Mouse (Mus musculus): ENCODE measurements around the gene Mllt6. TPM values are rescaled to one million over a fixed set of nuclear protein-coding genes. Genes with fewer than 3 reads are reported as not detected.
"Not testable (repeated sequence)": the region's sequence is repeated elsewhere in the genome, so short reads cannot be mapped to it uniquely, and the experiment has no call there.

Gene Mllt6
- polyA plus RNA-seq, 1 experiment, result 84.0 TPM

DNA sequence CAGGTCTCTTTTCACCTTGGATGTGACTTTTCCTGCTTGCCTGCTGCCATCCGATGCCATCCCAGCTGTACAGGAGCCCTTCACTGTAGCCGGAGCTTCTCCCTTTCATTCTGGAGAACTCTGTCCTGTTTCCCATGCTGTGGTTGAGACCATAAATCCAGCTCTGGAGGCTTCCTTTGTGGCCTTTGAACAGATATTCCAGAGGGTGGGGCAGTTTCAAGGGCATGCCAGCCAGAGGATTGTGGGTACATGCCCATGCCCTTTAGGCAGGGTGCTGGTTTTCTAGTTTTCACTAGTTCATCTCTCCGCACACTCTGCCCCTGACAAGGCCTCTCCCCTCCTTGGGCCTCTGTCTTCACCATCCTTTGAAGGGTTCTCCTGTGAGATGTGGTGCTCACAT is 23.8 kb downstream of the Mllt6 start:
- no peak for DNase-seq (ENCODE audit: extremely low spot score in 1 of 2, low spot score in 1 of 2)

DNA sequence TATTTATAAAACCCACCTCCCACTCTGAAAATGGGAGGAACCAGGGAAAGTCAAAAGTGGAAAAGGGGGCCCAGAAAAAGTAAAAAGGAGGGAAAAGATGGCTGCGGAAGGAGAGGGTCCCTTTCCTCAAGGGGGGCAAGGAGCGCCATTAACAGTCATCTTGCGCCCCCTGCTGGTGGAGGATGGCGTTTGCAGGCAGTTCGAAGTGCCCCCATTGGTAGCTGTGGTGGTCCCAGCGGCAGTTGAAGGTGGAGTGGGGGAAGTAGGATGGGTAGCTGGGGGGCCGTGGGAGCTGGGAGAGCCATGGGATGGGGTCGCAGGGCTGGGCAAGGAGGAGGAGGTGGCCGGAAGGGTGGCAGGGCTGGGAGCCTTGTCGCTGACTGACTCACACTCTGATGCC is 26.6 kb downstream of the Mllt6 start:
- peak in 1 of 2 experiments; percentile 71 for DNase-seq (ENCODE audit: extremely low spot score in 1 of 2, low spot score in 1 of 2)

DNA sequence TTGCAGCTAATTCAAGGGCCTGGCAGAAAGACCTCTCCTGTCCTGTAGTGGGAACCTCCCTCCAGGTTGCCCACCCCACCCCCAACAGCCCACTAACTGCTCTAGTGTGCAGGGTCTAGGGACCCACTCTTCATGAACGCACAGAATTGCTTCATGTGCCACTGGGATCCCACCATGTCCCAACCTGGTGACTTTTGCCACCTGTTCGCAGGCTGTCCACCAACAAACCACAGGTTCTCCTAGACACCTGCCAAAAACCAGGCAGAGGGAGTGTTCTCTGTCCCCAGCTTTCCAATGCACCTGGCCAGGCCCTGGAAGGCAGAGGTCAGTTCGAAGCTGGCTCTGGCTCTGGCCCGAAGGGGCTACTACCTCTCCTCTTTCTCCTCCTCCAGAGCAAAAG is 31.2 kb downstream of the Mllt6 start:
- DNase-seq (ENCODE audit: extremely low spot score in 1 of 2, low spot score in 1 of 2), result no peak

DNA sequence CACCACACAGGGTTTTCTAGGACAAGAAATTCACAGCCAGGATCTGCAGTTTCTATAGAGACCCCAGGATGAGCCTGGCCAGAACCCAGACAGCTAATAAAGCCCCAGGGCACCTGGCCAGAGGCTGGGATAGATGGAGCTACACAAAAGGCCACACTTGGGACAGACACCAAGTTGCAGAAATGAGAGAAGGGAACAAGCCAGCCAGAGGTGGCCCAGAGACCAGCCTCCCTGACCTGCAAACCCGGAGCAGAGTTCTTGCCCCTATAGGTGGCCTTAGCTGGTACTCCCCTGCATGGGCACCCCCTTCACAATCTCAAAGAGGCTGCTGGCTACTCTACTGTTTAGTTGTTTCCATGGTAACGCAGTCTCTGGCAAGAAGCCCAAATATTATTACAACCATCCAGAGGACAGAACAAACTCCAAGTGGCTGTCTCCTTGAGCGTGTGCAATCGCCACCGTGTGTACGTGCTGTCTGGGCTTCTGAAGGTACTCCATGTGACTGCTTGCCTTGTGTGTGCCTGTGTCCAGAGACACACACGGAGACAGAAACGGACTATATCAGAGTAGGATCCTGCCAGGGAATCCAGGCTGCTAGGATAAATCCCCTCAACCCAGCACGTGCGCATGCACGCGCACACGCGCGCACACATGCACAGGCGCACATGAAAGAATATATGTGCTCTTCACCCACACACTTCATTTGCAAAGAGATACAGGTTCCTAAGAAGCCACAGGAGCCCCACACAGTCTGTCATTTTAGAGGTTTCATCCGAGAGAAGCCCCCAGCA is 31.9 kb downstream of the Mllt6 start:
- peak in 1 of 2 experiments; percentile 62 for DNase-seq (ENCODE audit: extremely low spot score in 1 of 2, low spot score in 1 of 2)

DNA sequence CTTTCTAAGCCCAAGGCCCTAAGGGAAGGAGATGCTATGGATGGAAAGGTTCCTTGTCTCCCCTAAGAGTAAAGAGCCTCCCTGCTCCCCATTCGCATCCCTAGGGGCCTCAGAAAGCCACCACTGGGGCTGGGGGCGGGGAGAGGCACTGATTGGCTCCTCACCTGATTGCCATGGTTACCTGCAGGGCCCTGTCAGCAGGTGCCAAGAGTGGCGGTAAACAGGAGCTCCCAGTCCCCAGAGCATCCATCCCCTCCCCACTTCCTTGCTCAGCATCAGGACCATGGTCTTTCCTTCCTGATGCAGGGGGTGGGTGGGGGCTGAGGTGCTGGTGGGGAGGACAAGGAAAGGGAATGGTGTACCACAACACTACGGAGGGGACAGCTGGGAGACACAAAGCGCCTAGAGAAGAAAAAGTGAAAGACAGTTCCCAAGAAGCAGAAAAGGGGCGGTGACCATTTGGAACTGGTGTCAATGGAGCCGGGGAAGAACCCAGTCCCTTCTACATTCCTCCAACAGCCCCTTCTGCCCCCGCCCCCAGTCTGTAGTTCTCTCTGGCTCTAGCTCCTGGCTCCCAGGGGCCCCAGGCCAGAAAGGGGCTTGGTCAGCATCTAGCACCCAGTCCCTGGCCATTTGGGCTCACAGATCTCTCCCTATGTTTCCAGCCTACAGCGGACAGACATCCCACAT is 32.6 kb downstream of the Mllt6 start:
- peak in 1 of 2 experiments; percentile 20 for DNase-seq (ENCODE audit: extremely low spot score in 1 of 2, low spot score in 1 of 2)

DNA sequence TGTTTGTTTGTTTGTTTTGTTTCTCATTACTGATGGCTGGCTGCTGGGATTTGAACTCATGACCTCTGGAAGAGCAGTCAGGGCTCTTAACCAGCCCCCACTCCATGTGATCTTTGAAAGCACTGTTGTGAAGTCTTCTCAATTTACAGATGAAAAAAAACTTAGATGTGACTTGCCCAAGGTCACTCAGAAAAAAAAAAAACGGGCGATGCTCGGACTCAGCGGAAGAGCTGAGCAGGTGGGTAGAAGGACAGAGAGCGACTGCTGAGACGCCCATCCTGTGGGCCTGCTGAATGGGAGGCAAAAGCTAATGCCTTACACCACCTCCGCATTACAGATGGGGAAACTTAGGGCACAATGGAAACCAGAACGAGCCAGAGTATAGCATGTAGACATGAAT is 33.5 kb downstream of the Mllt6 start:
- DNase-seq (ENCODE audit: extremely low spot score in 1 of 2, low spot score in 1 of 2), result no peak

DNA sequence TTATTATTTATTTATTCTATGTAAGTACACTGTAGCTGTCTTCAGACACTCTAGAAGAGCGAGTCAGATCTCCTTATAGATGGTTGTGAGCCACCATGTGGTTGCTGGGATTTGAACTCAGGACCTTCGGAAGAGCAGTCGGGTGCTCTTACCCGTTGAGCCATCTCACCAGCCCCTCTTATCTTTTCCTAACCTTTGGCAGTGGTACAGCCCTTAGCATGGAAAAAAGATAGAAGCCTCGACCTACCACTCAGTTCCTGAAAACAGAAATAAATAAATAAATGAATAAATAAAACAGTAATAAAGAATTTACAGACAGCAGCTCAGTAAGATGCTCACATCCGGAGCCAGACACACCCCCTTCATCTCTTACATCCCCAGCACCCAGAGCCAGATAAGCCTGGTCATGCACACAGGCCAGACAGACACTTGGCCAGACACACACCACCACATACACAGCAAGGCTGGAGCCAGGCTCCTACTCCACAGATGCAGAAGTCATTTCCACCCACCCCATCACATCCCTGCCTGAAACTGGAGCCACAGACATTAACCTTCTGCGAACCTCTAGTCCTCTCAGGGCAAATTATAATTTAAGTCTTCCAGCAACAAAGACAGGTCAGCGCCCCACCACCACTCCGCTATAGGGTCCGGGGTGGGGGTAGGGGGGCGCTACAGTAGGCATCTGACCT is 34.1 kb downstream of the Mllt6 start:
- no peak for DNase-seq (ENCODE audit: extremely low spot score in 1 of 2, low spot score in 1 of 2)

DNA sequence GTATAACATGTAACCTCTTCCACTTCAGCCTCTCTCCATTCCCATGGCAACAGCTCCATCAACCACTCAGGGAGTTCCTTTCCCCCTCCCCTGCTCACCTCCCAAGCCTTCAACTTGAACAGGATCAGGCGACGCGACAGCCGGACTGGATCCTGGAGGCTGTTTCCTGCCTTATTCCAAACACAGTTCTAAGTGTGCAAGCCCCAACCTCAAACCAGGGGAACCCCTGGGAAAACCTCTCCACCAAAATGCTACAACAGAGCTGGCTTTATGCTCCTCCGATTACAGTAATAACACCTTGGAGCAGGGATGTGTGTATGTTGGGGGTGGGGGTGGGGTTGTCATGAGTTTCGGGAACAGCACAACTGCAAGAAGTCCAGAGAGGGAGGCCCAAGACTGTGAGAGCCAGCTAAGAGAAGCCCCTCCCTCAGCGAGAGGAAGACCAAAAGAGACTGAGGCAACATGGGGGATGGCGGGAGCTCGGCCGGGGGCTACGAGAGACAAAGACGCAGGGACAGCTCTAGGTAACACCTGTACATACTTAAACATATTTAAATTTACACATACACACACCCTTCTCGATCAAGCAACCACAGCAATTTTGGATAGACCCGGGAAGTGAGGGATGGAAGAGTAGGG is 34.8 kb downstream of the Mllt6 start:
- no peak for DNase-seq (ENCODE audit: extremely low spot score in 1 of 2, low spot score in 1 of 2)

DNA sequence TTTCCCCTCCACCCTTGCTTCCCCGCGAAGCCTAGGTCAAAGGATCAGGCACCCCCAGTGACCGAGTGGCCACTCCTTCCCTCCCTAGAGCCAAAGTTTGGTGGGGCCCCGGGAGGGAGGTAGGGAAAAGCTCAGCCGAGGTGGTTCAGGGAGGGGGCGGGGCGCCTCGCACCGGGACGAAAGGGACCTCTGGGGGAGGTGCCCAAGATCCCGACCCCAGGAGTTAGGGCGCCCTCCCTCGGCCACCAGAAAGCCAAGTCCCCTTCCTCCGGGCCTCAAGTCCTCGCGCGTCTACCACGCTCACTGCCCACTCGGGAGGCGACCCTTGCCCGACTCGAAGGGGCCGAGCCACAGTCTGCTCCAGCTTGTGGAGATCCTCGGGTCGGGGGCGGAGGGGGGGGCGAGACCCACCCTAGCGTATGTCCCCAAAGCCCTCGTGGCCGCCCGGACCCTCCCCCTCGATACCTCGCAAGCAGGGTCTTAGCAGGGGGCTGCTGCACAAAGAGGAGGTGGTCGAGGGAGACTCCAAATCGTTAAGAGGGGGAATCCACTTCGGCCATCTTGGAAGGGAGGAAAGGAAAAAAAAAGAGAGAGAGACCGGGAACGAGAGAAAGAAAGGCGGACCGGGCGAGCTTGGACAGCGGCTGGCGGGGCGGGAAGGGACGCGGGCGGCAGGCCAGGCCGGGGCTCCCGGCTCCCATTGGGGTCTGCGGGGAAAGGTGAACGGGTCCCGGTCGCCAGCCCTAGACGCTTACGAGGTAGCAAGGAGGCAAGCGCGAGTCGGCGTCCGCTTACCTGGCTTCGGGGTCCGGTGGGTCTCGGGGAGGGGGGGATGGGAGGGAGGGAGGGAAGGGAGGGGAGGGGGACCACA is 35.8 kb downstream of the Mllt6 start:
- DNase-seq (ENCODE audit: extremely low spot score in 1 of 2, low spot score in 1 of 2), result peak in 1 of 2 experiments; percentile 51

DNA sequence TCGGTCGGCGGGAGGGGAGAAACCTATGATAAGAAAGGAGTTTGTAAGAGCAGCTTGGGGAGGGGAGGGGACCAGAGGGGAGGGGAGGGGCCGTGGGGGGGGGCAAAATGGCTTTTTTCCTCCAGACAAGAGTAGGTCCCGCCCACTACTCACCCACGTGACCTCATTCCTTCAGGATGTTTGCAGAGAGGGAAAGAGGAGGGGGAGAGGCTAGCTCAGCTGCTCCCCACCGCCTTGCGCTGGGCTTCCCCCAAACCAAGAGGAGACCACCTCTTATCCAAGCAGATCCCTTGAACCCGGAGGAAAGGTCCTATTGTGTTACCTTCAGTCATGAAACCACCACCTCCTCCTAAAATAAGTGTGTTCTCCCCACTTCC is 36.4 kb downstream of the Mllt6 start:
- DNase-seq (ENCODE audit: extremely low spot score in 1 of 2, low spot score in 1 of 2), result peak; percentile 80 to 90

DNA sequence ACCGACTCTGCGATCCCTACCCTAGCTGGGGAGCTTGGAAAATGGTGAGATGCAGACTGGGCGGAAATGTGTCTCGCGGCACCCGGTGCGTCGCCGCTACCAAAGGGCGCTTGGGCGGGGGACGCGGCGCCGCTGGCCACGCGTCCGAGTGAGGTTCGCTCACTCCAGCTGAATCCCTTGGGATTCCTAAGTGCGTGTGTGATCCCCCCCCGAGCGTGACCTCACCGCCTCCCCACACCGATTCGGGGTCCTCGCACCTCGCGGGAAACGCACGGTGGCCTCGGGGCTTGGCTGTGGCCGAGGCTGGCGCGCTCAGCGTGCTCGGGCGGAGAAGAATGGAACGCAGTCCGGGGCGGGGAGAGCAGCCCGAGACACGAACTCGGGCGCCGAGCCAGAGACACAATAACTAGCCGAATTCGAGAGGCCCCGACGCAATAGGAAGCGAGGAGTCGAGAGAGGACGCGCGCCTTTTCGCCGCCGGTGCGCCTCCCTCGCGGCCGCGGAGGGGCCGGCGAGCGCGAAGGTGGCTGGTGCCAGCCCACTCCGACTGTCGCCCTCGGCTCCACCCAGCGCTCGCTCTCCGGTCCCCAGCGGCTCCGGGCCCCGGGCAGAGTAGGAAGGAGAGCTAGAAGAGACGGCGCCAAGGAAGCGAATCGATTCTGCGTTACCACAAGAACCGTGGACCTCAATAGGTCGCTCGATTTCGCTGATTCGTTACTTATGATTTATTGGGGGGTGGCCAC is 37.0 kb downstream of the Mllt6 start, which contains the start of gene Pcgf2:
Pcgf2 (minus strand) TSS at position 495 of the 743 bp plus-strand sequence.
- DNase-seq (ENCODE audit: extremely low spot score in 1 of 2, low spot score in 1 of 2), result peak in 1 of 2 experiments; percentile 72

DNA sequence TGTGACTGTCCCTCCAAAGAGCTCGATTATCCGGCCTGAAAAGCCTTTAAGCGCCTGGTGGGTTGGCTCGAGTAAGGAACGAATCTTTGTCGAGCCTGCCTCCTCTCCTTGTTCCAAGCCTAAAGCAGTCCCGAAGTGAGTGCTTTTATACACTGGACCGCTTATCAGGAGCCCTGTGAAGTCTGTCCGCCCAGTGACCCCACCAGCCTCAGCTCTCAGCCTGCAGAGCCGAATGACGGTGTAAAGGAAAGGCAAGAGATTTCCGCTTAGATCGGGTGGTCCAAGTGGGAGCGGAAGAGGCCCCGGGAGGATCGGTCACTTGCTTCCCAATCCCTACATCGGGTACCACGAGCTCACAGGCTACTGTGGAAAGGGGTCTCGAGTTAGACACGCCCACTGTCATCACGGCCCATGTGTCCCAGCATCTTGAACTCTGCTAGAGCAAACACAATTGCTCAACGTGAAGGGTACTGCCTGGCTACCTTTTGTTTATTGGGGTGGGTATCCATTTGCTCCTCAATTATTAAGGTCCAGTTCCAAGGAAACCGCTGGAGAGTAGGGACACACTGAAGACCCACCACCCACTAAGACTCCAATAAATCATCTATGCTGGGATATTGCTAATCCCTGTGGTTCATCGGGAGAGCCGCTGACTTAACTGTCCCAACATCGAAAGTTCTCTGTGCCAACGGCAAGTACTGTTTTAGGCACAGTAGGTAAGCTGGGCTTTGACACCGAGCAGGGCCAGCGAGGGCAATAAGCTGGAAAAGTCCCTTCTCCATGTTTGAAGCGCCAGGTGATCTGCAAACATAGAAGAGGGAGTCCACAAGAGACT is 37.7 kb downstream of the Mllt6 start:
- no peak for DNase-seq (ENCODE audit: extremely low spot score in 1 of 2, low spot score in 1 of 2)

DNA sequence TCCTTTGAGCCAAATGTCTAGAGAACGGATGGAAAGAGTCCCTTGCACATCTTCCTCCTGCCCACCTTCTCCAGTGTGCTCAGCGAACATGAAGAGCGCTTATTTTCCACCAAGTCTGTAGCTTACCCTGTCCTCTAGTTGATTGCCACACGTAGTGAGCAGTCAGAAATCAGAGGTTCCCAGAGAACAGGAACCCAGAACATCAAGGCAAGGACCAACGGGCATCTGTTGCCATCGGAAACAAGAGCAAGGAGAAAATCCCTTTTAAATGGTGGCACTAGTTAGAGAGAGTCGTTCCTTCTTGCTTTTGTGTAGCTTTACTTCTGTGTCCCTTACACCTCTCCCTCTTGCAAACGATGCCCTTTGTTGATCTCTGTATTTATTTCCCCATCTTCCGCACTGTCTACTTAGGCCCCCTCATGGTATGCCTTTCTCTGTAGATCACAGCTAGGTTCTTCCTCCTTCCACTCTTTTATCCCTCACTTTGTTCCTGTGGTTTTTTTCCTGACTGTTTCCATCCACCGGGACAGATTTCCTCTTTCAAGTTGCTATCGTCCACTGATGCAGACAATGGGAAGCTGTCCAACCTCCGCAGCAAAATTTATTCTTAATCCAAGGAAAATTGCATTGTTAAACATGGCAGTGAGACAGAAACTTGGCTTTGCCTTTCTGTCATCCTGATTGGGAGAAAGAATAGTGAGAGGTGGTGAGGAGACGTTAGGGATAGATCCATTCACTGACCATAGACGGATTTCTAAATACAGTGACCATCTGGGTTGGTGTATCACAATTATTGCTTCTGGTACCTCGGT is 38.6 kb downstream of the Mllt6 start:
- DNase-seq (ENCODE audit: extremely low spot score in 1 of 2, low spot score in 1 of 2), result peak in 1 of 2 experiments; percentile 34

DNA sequence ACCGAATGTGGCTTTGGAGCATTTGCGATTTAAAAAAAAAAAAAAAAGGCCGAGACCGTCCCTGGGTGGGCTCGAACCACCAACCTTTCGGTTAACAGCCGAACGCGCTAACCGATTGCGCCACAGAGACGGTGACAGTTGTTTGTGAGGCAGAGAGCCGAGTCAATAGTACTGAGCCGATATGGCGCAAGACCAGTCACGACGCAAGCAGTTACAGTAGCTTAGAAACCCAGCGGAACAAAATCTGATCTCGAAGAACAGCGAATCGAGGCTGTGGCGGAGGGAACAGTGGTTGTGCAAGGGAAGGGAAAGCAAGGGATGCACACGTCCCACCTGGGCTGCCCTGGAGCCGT is 39.2 kb downstream of the Mllt6 start:
- DNase-seq (ENCODE audit: extremely low spot score in 1 of 2, low spot score in 1 of 2), result peak; percentile 78 to 96

DNA sequence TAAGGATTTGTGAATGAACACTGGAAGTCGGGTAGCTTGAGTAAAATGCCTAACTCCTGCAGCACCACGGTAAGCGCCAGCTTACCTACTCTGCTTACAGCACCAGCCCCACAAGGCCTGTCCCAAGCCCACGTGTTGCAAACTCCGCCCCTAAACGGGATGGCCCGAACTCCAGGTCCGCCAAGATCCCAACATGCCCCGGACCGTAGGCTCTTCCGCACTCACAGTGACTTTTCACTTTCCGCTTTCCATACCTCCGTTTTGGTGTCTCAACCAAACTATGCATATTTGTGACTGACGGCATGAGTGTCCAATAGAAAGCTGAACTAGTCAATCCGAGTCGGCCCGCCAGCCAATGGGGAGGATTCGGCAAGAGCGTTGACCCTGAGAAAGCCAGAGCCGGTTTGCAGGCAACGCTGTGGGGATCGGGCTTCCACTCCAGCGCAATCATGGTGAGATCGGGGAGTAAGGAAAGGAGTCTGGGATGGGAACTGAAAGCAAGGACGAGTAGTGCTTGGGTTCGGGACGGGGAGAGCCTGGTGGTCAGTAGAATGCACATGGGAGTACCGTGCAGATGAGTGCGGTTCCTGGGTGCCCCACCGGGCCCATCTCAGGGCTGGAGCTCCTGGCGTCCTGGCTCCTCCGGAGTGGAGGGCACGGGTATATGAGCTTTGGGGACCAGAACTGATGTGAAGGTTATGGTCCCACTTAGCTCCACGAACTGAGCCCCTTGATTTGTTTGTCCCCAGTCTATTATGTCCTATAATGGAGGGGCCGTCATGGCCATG is 40.0 kb downstream of the Mllt6 start, which contains the start of gene Psmb3:
Psmb3 (plus strand) TSS at position 361 of the 788 bp plus-strand sequence.
- peak; percentile 100 for DNase-seq (ENCODE audit: extremely low spot score in 1 of 2, low spot score in 1 of 2)

DNA sequence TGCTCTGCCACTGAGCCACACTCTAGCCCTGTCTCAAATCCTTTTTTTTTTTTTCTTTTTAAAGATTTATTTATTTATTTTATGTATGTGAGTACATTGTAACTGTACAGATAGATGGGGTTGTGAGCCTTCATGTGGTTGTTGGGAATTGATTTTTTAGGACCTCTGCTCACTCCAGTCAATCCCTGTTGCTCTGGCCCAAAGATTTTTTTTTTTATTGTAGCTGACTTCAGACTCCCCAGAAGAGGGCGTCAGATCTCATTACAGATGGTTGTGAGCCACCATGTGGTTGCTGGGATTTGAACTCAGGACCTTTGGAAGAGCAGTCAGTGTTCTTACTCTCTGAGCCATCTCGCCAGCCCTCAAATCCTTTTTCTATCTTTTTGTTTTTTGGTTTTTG is 46.9 kb downstream of the Mllt6 start:
- not testable (repeated sequence) for DNase-seq (ENCODE audit: extremely low spot score in 1 of 2, low spot score in 1 of 2)

All from frontal cortex, adult 2 months (tissue).